Mouse (Mus musculus) forebrain, postnatal 0 days (tissue): ENCODE results near the gene Zfand5. TPM values are rescaled to one million over a fixed set of nuclear protein-coding genes. Genes with fewer than 3 reads are reported as not detected.

Experiments used
- ATAC-seq: fragments of 200-750 bp; cut with Nextera tagmentation; 2 replicates; pipeline ENCODE4 v1.8.0; 2017; ENCODE audit warnings: mild to moderate bottlenecking, moderate library complexity
- DNase-seq: peaks from one replicate; pipeline ENCODE4 v3.0.0-alpha.2; 2015
- H3K27ac ChIP-seq: fragments of 300-500 bp; sonication (generic); 2 replicates; pipeline ENCODE4 v1.5.1; 2014; ENCODE audit warnings: low read depth, mild to moderate bottlenecking, antibody characterized with exemption, low read length, moderate library complexity, mixed read lengths
- H3K27me3 ChIP-seq: fragments of 300-500 bp; sonication (generic); 2 replicates; pipeline ENCODE4 v1.6.1; 2014; ENCODE audit warnings: mild to moderate bottlenecking, low read length, mixed read lengths; ENCODE audit not compliant: insufficient read depth
- H3K36me3 ChIP-seq: fragments of 300-500 bp; sonication (generic); 2 replicates; pipeline ENCODE4 v1.6.1; 2014; ENCODE audit warnings: mild to moderate bottlenecking, moderate library complexity; ENCODE audit not compliant: insufficient read depth
- H3K4me1 ChIP-seq: fragments of 300-500 bp; sonication (generic); 2 replicates; pipeline ENCODE4 v1.6.1; 2014; ENCODE audit warnings: antibody characterized with exemption; ENCODE audit not compliant: insufficient read depth
- H3K4me2 ChIP-seq: fragments of 300-500 bp; sonication (generic); 2 replicates; pipeline ENCODE4 v1.6.1; 2014; ENCODE audit warnings: low read depth, mild to moderate bottlenecking, moderate library complexity
- H3K4me3 ChIP-seq: fragments of 300-500 bp; sonication (generic); 2 replicates; pipeline ENCODE4 v1.5.1; 2014; ENCODE audit warnings: low read depth, low read length, mixed read lengths
- H3K9ac ChIP-seq: fragments of 300-500 bp; sonication (generic); 2 replicates; pipeline ENCODE4 v1.6.1; 2014; ENCODE audit warnings: mild to moderate bottlenecking
- H3K9me3 ChIP-seq: fragments of 300-500 bp; sonication (generic); 2 replicates; pipeline ENCODE4 v1.6.1; 2016; ENCODE audit warnings: low read length
- CTCF ChIP-seq: sonication (generic); IDR thresholded peaks from 2 replicates; pipeline ENCODE4 v1.5.1; 2016; ENCODE audit warnings: antibody characterized with exemption, control low read depth, low read depth
- WGBS: fragments of 180-500 bp; shearing (Covaris S2); extraction: QIAGEN DNeasy Blood & Tissue Kit; methylation state at CpG from one replicate; pipeline ENCODE4 v1.1.7; 2014; 5-methylcytosine and 5-hydroxymethylcytosine counted together
- polyA plus RNA-seq: library from polyadenylated mRNA; unstranded; fragments of >200 nt; fragmentation: Nextera tagmentation; extraction: Ambion mirVana; gene quantifications from 2 replicates; pipeline ENCODE4 v1.2.1, GENCODE M21; 2015
- total RNA-seq: library from RNA; depleted of rRNA; stranded (reverse); fragments of >200 nt; gene quantifications from 2 replicates; pipeline ENCODE4 v1.2.3, GENCODE M21; 2014

The Zfand5 gene
- total and polyA plus RNA-seq, 2 experiments from 2014 or later: 146 to 177 TPM

DNA sequence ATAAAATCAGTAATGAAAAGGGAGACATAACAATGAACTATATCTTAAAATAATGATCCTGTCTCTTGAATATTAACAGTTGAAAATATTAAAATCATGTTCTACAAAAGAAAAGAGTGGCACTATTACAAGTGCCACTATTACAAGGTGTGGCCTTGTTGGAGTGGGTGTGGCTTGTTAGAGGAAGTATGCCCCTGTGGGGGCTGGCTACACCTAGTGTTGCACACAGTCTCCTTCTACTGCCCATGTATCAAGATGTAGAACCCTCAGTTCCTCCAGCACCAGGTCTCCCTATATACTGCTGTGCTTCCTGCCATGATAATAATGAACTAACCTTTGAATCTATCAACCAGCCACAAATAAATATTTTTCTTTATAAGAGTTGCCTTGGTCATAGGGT lies 11.8 kb upstream of the Zfand5 start:
- no peak overlapping the region for H3K27ac ChIP-seq
- ATAC-seq (no peak), DNase-seq (no peak)
- no peaks in the 10 kb centered on the region for H3K27me3 ChIP-seq
- no peaks in the 10 kb centered on the region for H3K4me1 ChIP-seq
- no peak overlapping the region for H3K4me2 ChIP-seq
- H3K36me3 ChIP-seq: no peaks in the 10 kb centered on the region
- no peak for TF ChIP-seq CTCF
- H3K9ac ChIP-seq: no peak overlapping the region
- no peaks in the 10 kb centered on the region for H3K9me3 ChIP-seq
- H3K4me3 ChIP-seq: no peak overlapping the region

DNA sequence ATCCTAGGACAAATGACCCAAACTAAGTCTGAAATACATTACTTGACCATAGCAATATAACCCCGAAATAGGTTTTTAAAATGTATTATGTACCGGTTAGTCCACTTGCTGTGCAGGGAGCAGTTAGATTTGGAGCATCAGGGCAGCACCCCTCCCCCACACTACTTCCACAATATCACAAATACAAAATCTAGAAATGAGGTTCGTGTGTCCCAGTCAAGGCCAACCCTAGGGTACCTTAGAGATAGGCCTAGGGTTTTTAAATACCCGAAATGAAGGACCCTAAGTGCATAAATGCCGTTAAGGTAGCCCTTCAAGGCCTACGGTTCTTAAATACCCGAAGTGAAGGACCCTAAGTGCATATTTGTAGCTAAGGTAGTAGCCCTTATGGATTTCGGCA lies 892 bp upstream of the Zfand5 start:
- WGBS: 27% methylated on average over 8 of the region's 8 CpGs
- Histone ChIP-seq H3K36me3 (no peaks in the 10 kb centered on the region), H3K27me3 (no peaks in the 10 kb centered on the region), H3K27ac (peak overlapping the region; percentile 99), H3K9ac (peak overlapping the region; percentile 82), H3K4me1 (peaks cover 7% of the 10 kb centered on the region; the same call in 1 of the 2 replicates), H3K9me3 (no peaks in the 10 kb centered on the region), H3K4me3 (peak overlapping the region; percentile 85), H3K4me2 (peak overlapping the region; percentile 60)
- no peak for TF ChIP-seq CTCF
- ATAC-seq (no peak), DNase-seq (no peak)

DNA sequence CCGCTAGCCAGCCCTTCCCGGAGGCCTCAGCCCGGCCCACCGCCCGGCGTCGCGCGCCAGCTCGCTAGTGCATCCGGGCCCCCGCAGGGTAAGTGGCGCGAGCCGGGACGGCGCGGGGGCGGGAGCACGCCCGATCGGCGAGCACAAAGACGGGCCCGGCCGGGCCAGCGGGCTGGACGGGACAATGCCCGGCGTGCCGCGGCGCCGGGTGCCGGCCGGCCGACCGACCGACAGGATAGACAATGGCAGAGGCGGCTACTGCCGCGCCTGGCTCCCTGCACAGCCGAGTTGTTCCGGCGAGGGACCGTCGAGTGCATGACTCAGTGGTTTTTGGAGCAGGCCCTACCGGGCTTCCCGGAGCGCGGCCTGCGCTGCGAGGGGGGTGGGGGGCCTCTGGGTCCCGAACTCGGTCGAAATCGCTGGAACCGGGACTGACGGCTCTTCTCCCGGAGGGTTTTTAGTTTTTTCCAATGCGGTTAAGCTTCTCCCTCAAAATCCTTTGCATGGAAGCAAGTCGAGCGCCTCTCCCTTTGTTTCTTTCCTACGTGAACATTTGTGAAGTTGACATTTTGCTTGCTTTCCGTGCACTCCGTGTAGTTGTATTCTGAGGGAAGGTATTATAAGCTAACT lies 692 bp downstream of the Zfand5 start:
- no peaks in the 10 kb centered on the region for H3K36me3 ChIP-seq
- peak overlapping the region; percentile 60 for H3K4me2 ChIP-seq
- peak overlapping the region; percentile 99 for H3K27ac ChIP-seq
- H3K4me1 ChIP-seq: peaks cover 7% of the 10 kb centered on the region; the same call in 1 of the 2 replicates
- peak; percentile 74 for DNase-seq
- peak overlapping the region; percentile 82 for H3K9ac ChIP-seq
- no peaks in the 10 kb centered on the region for H3K9me3 ChIP-seq
- 4% methylated on average over 66 of the region's 66 CpGs for WGBS
- peak; percentile 53 for ATAC-seq
- no peaks in the 10 kb centered on the region for H3K27me3 ChIP-seq
- TF ChIP-seq CTCF: no peak
- H3K4me3 ChIP-seq: peak overlapping the region; percentile 85

DNA sequence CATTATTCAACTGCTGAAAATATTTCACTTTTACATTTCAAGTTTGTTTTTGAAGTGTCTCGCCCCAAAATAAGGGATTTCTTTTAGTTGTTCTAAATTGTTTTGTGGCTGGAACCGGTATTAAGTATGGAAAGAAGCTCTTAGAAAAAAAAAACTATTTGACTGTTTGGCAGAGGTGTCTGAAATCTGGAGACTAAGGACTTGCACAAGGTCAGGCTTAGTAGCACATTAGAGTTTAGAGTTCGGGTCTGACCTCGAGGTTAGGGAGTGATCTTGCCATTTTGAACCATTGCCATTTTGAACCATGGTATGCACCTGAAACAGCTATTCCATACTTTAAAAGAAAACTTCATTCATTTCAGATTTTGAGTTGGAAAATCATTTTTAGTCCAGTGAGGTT lies 1.4 kb downstream of the Zfand5 start:
- ATAC-seq (no peak), DNase-seq (peak; percentile 17)
- no peaks in the 10 kb centered on the region for H3K36me3 ChIP-seq
- WGBS: 0% methylated on average over 4 of the region's 4 CpGs
- H3K27me3 ChIP-seq: no peaks in the 10 kb centered on the region
- H3K9ac ChIP-seq: peak overlapping the region; percentile 82
- TF ChIP-seq CTCF: no peak
- peaks cover 7% of the 10 kb centered on the region; the same call in 1 of the 2 replicates for H3K4me1 ChIP-seq
- H3K27ac ChIP-seq: no peak overlapping the region
- H3K4me2 ChIP-seq: peak overlapping the region; percentile 60
- H3K9me3 ChIP-seq: no peaks in the 10 kb centered on the region
- peak overlapping the region; percentile 85 for H3K4me3 ChIP-seq

DNA sequence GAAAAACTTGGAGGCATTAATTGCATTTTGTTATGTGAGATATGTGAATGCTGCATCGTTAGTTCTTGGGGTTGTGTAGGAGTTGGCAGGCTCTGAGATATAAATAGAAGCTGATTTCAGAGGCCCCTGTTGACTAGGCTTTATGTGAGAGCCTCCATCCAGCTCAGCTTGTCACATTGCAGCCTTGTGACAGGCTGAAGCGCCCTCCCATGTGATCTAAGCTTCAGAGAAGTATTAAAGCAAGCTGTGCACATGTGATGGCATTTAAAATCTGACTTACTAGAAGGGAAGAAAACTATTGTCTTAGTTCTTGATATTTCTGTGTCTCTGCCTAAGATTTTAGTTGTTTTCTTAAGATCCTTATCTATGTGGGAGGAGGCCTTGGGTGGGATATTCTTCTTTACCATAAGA lies 2.1 kb downstream of the Zfand5 start:
- peak overlapping the region; percentile 60 for H3K4me2 ChIP-seq
- no peaks in the 10 kb centered on the region for H3K9me3 ChIP-seq
- H3K4me1 ChIP-seq: peaks cover 7% of the 10 kb centered on the region; the same call in 1 of the 2 replicates
- H3K27ac ChIP-seq: no peak overlapping the region; the same call in 1 of the 2 replicates
- no peaks in the 10 kb centered on the region for H3K36me3 ChIP-seq
- peak; percentile 34 for ATAC-seq
- peak; percentile 75 for DNase-seq
- no peaks in the 10 kb centered on the region for H3K27me3 ChIP-seq
- H3K9ac ChIP-seq: peak overlapping the region; percentile 82
- H3K4me3 ChIP-seq: peak overlapping the region; percentile 85
- WGBS: 0% methylated on average over 2 of the region's 2 CpGs
- TF ChIP-seq CTCF: no peak

DNA sequence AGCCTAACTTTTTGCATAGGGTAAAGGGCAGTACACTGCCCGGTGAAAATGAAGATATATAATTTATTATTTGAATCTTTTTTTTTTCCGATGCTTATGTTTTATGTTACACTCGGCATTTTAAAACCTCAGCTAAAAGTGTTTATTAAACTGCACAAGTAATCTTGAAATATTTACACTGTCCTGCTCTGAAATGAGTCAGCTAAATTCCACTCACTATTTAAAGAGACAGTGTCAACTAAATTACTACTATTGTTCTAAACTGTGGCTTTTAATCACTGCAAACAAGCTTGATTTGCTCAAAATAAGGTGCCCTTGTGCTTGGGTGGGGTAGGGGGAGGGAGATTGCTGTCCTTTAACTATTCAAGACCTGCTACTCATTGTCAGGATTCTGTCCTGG lies 2.6 kb downstream of the Zfand5 start:
- no peak overlapping the region for H3K9ac ChIP-seq
- 20% methylated on average over 3 of the region's 3 CpGs for whole genome bisulfite sequencing

DNA sequence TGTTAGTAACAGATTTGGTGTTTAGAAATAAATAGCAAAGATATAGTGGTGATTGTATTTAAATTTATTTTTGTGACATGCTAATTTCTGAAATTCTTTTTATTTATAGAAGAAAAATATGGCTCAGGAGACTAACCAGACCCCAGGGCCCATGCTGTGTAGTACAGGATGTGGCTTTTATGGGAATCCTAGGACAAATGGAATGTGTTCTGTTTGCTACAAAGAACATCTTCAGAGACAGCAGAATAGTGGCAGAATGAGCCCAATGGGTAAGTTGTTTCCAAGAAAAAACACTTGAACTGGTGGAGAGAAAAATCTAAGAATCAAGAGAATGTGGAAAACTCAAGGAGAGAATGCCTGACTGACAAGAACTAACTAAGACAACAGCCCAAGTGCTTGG lies 4.2 kb downstream of the Zfand5 start:
- H3K4me2 ChIP-seq: no peak overlapping the region
- H3K36me3 ChIP-seq: peaks cover 14% of the 10 kb centered on the region
- H3K27me3 ChIP-seq: no peaks in the 10 kb centered on the region
- H3K4me1 ChIP-seq: peaks cover 7% of the 10 kb centered on the region; the same call in 1 of the 2 replicates
- H3K9me3 ChIP-seq: no peaks in the 10 kb centered on the region
- no peak overlapping the region for H3K27ac ChIP-seq
- ATAC-seq (no peak), DNase-seq (no peak)
- no peak overlapping the region for H3K9ac ChIP-seq
- no peak overlapping the region for H3K4me3 ChIP-seq
- no peak for TF ChIP-seq CTCF

More for the DNA sequence above, 2.6 kb downstream of the Zfand5 start:
- Histone ChIP-seq H3K4me3 (peak overlapping the region; percentile 85), H3K4me2 (peak overlapping the region; percentile 60), H3K27ac (no peak overlapping the region), H3K9me3 (no peaks in the 10 kb centered on the region), H3K27me3 (no peaks in the 10 kb centered on the region), H3K36me3 (peaks cover 3% of the 10 kb centered on the region), H3K4me1 (peaks cover 7% of the 10 kb centered on the region; the same call in 1 of the 2 replicates)
- ATAC-seq (no peak), DNase-seq (no peak)
- no peak for TF ChIP-seq CTCF
